In the genomic region with DNA sequence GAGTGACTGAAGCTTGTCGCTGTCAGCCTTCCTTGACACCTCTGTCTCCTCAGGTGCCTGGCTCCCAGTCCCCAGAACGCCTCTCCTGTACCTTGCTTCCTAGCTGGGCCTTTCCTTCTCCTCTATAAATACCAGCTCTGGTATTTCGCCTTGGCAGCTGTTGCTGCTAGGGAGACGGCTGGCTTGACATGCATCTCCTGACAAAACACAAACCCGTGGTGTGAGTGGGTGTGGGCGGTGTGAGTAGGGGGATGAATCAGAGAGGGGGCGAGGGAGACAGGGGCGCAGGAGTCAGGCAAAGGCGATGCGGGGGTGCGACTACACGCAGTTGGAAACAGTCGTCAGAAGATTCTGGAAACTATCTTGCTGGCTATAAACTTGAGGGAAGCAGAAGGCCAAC, we compare ENCODE assay signal across 11 mouse cellular contexts. TPM values are rescaled to one million over a fixed set of nuclear protein-coding genes. Genes with fewer than 3 reads are reported as not detected.
DNase-seq lines count a peak whose midpoint lies in the region; ATAC-seq and TF ChIP-seq lines count a peak whose summit lies in the region.
"Had no signal": no experiment of that assay in that cellular context is flagged by ENCODE, and none has a peak within 500 bp of the region (broad histone marks: within the 10 kb centered on the region; RNA-seq: fewer than 3 reads in every experiment).

No protein-coding gene starts in this region.

- DNase-seq in left cerebral cortex, adult 2 months (ENCODE audit: extremely low spot score in 1 of 2, low spot score in 2 of 2) = peak; percentile 62 to 67
- no peak for DNase-seq in left cerebral cortex, adult 11 months (ENCODE audit: low spot score)
- DNase-seq in frontal cortex, adult 2 months (ENCODE audit: extremely low spot score in 1 of 2, low spot score in 1 of 2) = peak; percentile 63 to 77
- peak; percentile 86 for DNase-seq in heart, postnatal 0 days (ENCODE audit: low spot score)
- peak; percentile 57 to 59 for DNase-seq in right cerebral cortex, postnatal 36 days (ENCODE audit: low spot score in 2 of 2)
- no peak for DNase-seq in retina, embryonic 14.5 days (ENCODE audit: low spot score)
- no peak for DNase-seq in hindbrain, postnatal 0 days (ENCODE audit: low spot score)
- DNase-seq in thymus, postnatal 0 days (ENCODE audit: low spot score) = no peak
- DNase-seq: thymus, adult 18-20 months had no signal

- ATAC-seq in heart, postnatal 0 days (ENCODE audit: insufficient read depth, low read depth) = peak; percentile 53
- ATAC-seq in hindbrain, postnatal 0 days = no peak

- peak overlapping the region; percentile 63 for H3K27ac ChIP-seq in left cerebral cortex, adult 2 months
- H3K27ac ChIP-seq in heart, postnatal 0 days (ENCODE audit: low read depth) = peak overlapping the region; percentile 96
- H3K27ac ChIP-seq in hindbrain, postnatal 0 days = no peak overlapping the region
- H3K27ac ChIP-seq: macrophage; neural tube, embryonic 13.5 days had no signal

- TF ChIP-seq CTCF in left cerebral cortex, adult 2 months (IDR thresholded peaks at IDR 0.05) = no peak
- TF ChIP-seq CTCF in heart, postnatal 0 days (IDR thresholded peaks at IDR 0.05; ENCODE audit: low read depth) = no peak
- no peak for TF ChIP-seq CTCF in hindbrain, postnatal 0 days (IDR thresholded peaks at IDR 0.05; ENCODE audit: low read depth)

- no peaks in the 10 kb centered on the region for H3K9me3 ChIP-seq in heart, postnatal 0 days (replicated peaks; ENCODE audit: control insufficient read depth, low read length)
- no peaks in the 10 kb centered on the region for H3K9me3 ChIP-seq in hindbrain, postnatal 0 days (ENCODE audit: low read length)
- H3K9me3 ChIP-seq: neural tube, embryonic 13.5 days had no signal

- TF ChIP-seq EP300 in heart, postnatal 0 days (IDR thresholded peaks at IDR 0.05; ENCODE audit: low read depth) = peak; percentile 46; the same call in 1 of the 2 replicates

- peak overlapping the region; percentile 72 for H3K4me2 ChIP-seq in heart, postnatal 0 days (ENCODE audit: low read depth, low read length)
- no peak overlapping the region for H3K4me2 ChIP-seq in hindbrain, postnatal 0 days (ENCODE audit: low read depth, low read length)

- WGBS in heart, postnatal 0 days = 28% methylated on average over 13 of the region's 13 CpGs
- WGBS in hindbrain, postnatal 0 days = 71% methylated on average over 13 of the region's 13 CpGs

- peaks cover 41% of the 10 kb centered on the region for H3K4me1 ChIP-seq in heart, postnatal 0 days (ENCODE audit: control insufficient read depth, insufficient read depth)
- H3K4me1 ChIP-seq in hindbrain, postnatal 0 days (ENCODE audit: insufficient read depth, low read length) = peaks cover 6% of the 10 kb centered on the region; the same call in 1 of the 2 replicates

- H3K36me3 ChIP-seq in heart, postnatal 0 days (replicated peaks; ENCODE audit: control insufficient read depth, insufficient read depth, low read length) = peaks cover 21% of the 10 kb centered on the region
- no peaks in the 10 kb centered on the region for H3K36me3 ChIP-seq in hindbrain, postnatal 0 days (ENCODE audit: insufficient read depth, low read length)
- H3K36me3 ChIP-seq: neural tube, embryonic 13.5 days had no signal

- peak overlapping the region; percentile 64 for H3K9ac ChIP-seq in heart, postnatal 0 days (replicated peaks; ENCODE audit: low read depth, low read length)
- no peak overlapping the region for H3K9ac ChIP-seq in hindbrain, postnatal 0 days (replicated peaks; ENCODE audit: low read length)

- no peaks in the 10 kb centered on the region for H3K27me3 ChIP-seq in heart, postnatal 0 days (ENCODE audit: control insufficient read depth, insufficient read depth, low read length)
- H3K27me3 ChIP-seq in hindbrain, postnatal 0 days (ENCODE audit: insufficient read depth, low read length) = peaks cover 14% of the 10 kb centered on the region

- intact Hi-C loops in left cerebral cortex, adult 2 months (cut with DNase I) = no loop called here

- no peak overlapping the region for H3K4me3 ChIP-seq in left cerebral cortex, adult 2 months
- no peak overlapping the region for H3K4me3 ChIP-seq in heart, postnatal 0 days (ENCODE audit: low read depth, low read length)
- no peak overlapping the region for H3K4me3 ChIP-seq in hindbrain, postnatal 0 days (ENCODE audit: low read length)

RNA-seq across cellular contexts. Expression of a gene that starts 0.8 kb away (rescaled TPM):
- 1 to 10 TPM in 1 of 2 experiments, under 1 TPM in 1; 0.77 to 1.7 TPM for total RNA-seq in left cerebral cortex, adult 2 months (2021)
- 2.5 and 3.5 TPM in 2 replicates for polyA plus RNA-seq in frontal cortex, adult 2 months (2012; rRNA removed)
- 983 and 1,187 TPM in 2 replicates for total RNA-seq in heart, postnatal 0 days (2014; rRNA removed; ENCODE audit: low replicate concordance)
- polyA plus RNA-seq in heart, postnatal 0 days (2015; fragmentation: Nextera tagmentation; extraction: Ambion mirVana) = 601 and 639 TPM in 2 replicates
- total RNA-seq in hindbrain, postnatal 0 days (2014; rRNA removed) = 2.6 and 6.9 TPM in 2 replicates
- 1.2 and 1.6 TPM in 2 replicates for polyA plus RNA-seq in hindbrain, postnatal 0 days (2015; fragmentation: Nextera tagmentation; extraction: Ambion mirVana)
- 6.0 and 7.4 TPM in 2 replicates for polyA plus RNA-seq in thymus, postnatal 0 days (2015; fragmentation: Nextera tagmentation; extraction: Ambion mirVana)
- polyA plus RNA-seq: macrophage had no signal

RNA-seq across cellular contexts. Expression of a gene that starts 15.8 kb away (rescaled TPM):
- 100 to 1,000 TPM; 199 to 215 TPM for total RNA-seq in left cerebral cortex, adult 2 months (2021)
- polyA plus RNA-seq in frontal cortex, adult 2 months (2012; rRNA removed) = 134 and 135 TPM in 2 replicates
- 95.0 and 105 TPM in 2 replicates for total RNA-seq in heart, postnatal 0 days (2014; rRNA removed; ENCODE audit: low replicate concordance)
- polyA plus RNA-seq in heart, postnatal 0 days (2015; fragmentation: Nextera tagmentation; extraction: Ambion mirVana) = 26.8 and 30.2 TPM in 2 replicates
- total RNA-seq in hindbrain, postnatal 0 days (2014; rRNA removed) = 50.4 and 52.7 TPM in 2 replicates
- polyA plus RNA-seq in hindbrain, postnatal 0 days (2015; fragmentation: Nextera tagmentation; extraction: Ambion mirVana) = 19.2 and 19.9 TPM in 2 replicates
- 1.6 and 1.8 TPM in 2 replicates for polyA plus RNA-seq in thymus, postnatal 0 days (2015; fragmentation: Nextera tagmentation; extraction: Ambion mirVana)

RNA-seq across cellular contexts. Expression of a gene that starts 41.6 kb away (rescaled TPM):
- 10 to 100 TPM; 49.4 to 53.0 TPM for total RNA-seq in left cerebral cortex, adult 2 months (2021)
- polyA plus RNA-seq in frontal cortex, adult 2 months (2012; rRNA removed) = 81.1 and 81.9 TPM in 2 replicates
- 202 and 236 TPM in 2 replicates for total RNA-seq in heart, postnatal 0 days (2014; rRNA removed; ENCODE audit: low replicate concordance)
- 147 TPM in 2 replicates for polyA plus RNA-seq in heart, postnatal 0 days (2015; fragmentation: Nextera tagmentation; extraction: Ambion mirVana)
- 143 and 175 TPM in 2 replicates for total RNA-seq in hindbrain, postnatal 0 days (2014; rRNA removed)
- polyA plus RNA-seq in hindbrain, postnatal 0 days (2015; fragmentation: Nextera tagmentation; extraction: Ambion mirVana) = 120 and 131 TPM in 2 replicates
- 84.3 and 87.0 TPM in 2 replicates for polyA plus RNA-seq in thymus, postnatal 0 days (2015; fragmentation: Nextera tagmentation; extraction: Ambion mirVana)

Comparison
In these comparisons a context has a peak if more than half of its experiments do, and no peak if none do; other contexts are left out.
1. DNase-seq: peak in left cerebral cortex, adult 2 months (2 of 2), frontal cortex, adult 2 months (2 of 2), heart, postnatal 0 days (single experiment) and right cerebral cortex, postnatal 36 days (2 of 2); none in left cerebral cortex, adult 11 months (single experiment), retina, embryonic 14.5 days (single experiment), hindbrain, postnatal 0 days (single experiment) and thymus, postnatal 0 days (single experiment).
2. RNA of a gene that starts 0.8 kb away (polyA plus RNA-seq): 601 to 639 TPM in heart, postnatal 0 days; 6.0 to 7.4 TPM in thymus, postnatal 0 days, 2.5 to 3.5 TPM in frontal cortex, adult 2 months and 1.2 to 1.6 TPM in hindbrain, postnatal 0 days; every median in the first group is over 10 times any median in the second.